Mouse (Mus musculus) heart, adult 2 months (tissue): Measurements from ENCODE around the gene Chsy1. TPM values are rescaled to one million over a fixed set of nuclear protein-coding genes. Genes with fewer than 3 reads are reported as not detected.

Experiments
- DNase-seq, 2 experiments: peaks; one replicate each; pipeline ENCODE4 v3.0.0; 2021
- H3K27ac ChIP-seq: fragments of 200-600 bp; 2 replicates; pipeline ENCODE4 v1.8.1; 2022
- H3K27me3 ChIP-seq: fragments of 200-500 bp; 2 replicates; pipeline ENCODE4 v1.6.1; 2012; ENCODE audit warnings: mild to moderate bottlenecking, low read length, inconsistent platforms, mixed read lengths; ENCODE audit not compliant: control insufficient read depth, insufficient read depth
- H3K36me3 ChIP-seq: fragments of 200-500 bp; 2 replicates; pipeline ENCODE4 v1.6.1; 2012; ENCODE audit warnings: low read length, inconsistent platforms; ENCODE audit not compliant: control insufficient read depth, insufficient read depth
- H3K4me1 ChIP-seq: fragments of 200-500 bp; 2 replicates; pipeline ENCODE4 v1.6.1; 2011; ENCODE audit warnings: low read length; ENCODE audit not compliant: control insufficient read depth, insufficient read depth
- H3K4me3 ChIP-seq: fragments of 200-600 bp; 2 replicates; pipeline ENCODE4 v1.8.1; 2022
- H3K79me2 ChIP-seq: fragments of 200-500 bp; replicated peaks from 2 replicates; pipeline ENCODE4 v1.6.1; 2012; ENCODE audit warnings: mild to moderate bottlenecking, inconsistent platforms, low read length, moderate library complexity, mixed read lengths; ENCODE audit not compliant: control insufficient read depth, insufficient read depth
- H3K9ac ChIP-seq: fragments of 200-500 bp; 2 replicates; pipeline ENCODE4 v1.6.1; 2012; ENCODE audit warnings: low read depth, mild to moderate bottlenecking, control low read depth, inconsistent platforms, low read length, mixed read lengths
- CTCF ChIP-seq: fragments of 200-600 bp; IDR thresholded peaks from 2 replicates; pipeline ENCODE4 v1.8.1; 2022; ENCODE audit warnings: antibody characterized with exemption, mild to moderate bottlenecking, moderate library complexity
- EP300 ChIP-seq: fragments of 200-500 bp; IDR thresholded peaks from 2 replicates; pipeline ENCODE4 v1.6.1; 2011; ENCODE audit warnings: low read depth, low read length, control low read depth; ENCODE audit not compliant: insufficient read depth
- POLR2A ChIP-seq: fragments of 200-500 bp; IDR thresholded peaks from 2 replicates; pipeline ENCODE4 v1.6.1; 2011; ENCODE audit warnings: mild to moderate bottlenecking, low read depth, low read length, control low read depth; ENCODE audit not compliant: insufficient read depth
- WGBS: fragments of 180-500 bp; shearing (Covaris S2); methylation state at CpG from one replicate; pipeline ENCODE4 v1.1.7; 2018; 5-methylcytosine and 5-hydroxymethylcytosine counted together
- intact Hi-C: fragments of 180-260 bp; cut with DNase I; formaldehyde crosslinking; loops from one replicate; pipeline ENCODE4 v1.15.1; 2025
- polyA plus RNA-seq: library from polyadenylated mRNA; depleted of rRNA; stranded (reverse); fragments of >200 nt; gene quantifications from 2 replicates; pipeline ENCODE4 v1.2.3, GENCODE M21; 2012; rRNA removed
- total RNA-seq, 2 experiments: library from RNA; stranded (reverse); gene quantifications; 2 replicates each; pipeline ENCODE4 v1.2.3; 2021

Gene Chsy1
- total and polyA plus RNA-seq, 3 experiments = 4.8 to 13.4 (median 12.3) TPM

DNA sequence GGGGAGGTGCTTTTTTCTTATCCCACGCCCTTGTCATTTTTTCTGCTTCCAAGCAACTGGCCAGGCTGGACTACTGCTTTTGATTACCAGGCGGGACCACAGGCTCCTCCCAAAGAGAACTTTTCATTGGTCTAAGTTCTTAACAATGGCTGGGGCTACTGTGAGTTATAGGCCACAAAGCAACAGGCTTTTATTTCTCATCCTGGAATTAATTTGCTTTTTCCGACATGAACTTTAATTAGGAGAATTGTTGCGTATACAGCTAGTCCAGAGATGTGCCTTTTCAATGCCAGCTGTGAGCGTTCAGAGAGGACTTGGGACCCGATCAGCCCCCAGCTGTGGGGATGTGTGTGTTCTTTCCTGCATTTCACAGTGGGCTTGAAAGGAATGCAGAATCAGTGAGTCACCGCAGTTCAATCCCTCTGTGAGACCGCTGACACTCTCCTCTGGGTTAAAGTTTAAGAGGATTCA lies 113.3 kb downstream of the Chsy1 start:
- Histone ChIP-seq H3K4me3 (no peak overlapping the region), H3K27me3 (no peaks in the 10 kb centered on the region), H3K27ac (no peak overlapping the region), H3K79me2 (no peaks in the 10 kb centered on the region), H3K36me3 (no peaks in the 10 kb centered on the region), H3K9ac (no peak overlapping the region), H3K4me1 (peaks cover 4% of the 10 kb centered on the region)
- 59% methylated on average over 8 of the region's 8 CpGs for WGBS
- intact Hi-C loops = no loop called here
- TF ChIP-seq EP300 = no peak
- no peak for TF ChIP-seq POLR2A
- no peak for TF ChIP-seq CTCF
- DNase-seq = no peak

Other genes starting within 250 kb of the Chsy1 start
- gene Pcsk6, start 247.8 kb upstream of the Chsy1 start, total RNA-seq = 10 to 100 TPM; 36.0 to 44.0 TPM
- gene Pcsk6, start 247.8 kb upstream of the Chsy1 start, polyA plus RNA-seq = 27.9 and 41.2 TPM in 2 replicates
- not detected for gene Gm45213, start 65.9 kb upstream of the Chsy1 start, total RNA-seq
- not detected in 2 replicates for gene Gm45213, start 65.9 kb upstream of the Chsy1 start, polyA plus RNA-seq
- 10 to 100 TPM; 21.7 to 22.3 TPM for gene Snrpa1, start 50.5 kb upstream of the Chsy1 start, total RNA-seq
- gene Snrpa1, start 50.5 kb upstream of the Chsy1 start, polyA plus RNA-seq = 9.3 and 17.8 TPM in 2 replicates
- gene Selenos, start 29.9 kb upstream of the Chsy1 start, total RNA-seq = 10 to 100 TPM; 34.1 to 43.7 TPM
- gene Selenos, start 29.9 kb upstream of the Chsy1 start, polyA plus RNA-seq = 32.5 and 43.5 TPM in 2 replicates